Mouse (Mus musculus) CD4-positive naive resting alpha-beta T cell, adult 76 days (primary cell): Measurements from ENCODE around the gene Tmprss3. TPM values are rescaled to one million over a fixed set of nuclear protein-coding genes. Genes with fewer than 3 reads are reported as not detected.

ENCODE experiments used
- total RNA-seq: library from RNA; stranded (reverse); gene quantifications from one replicate; pipeline ENCODE4 v1.2.4, GENCODE M21; 2023

Tmprss3 gene
- total RNA-seq: 0.47 TPM

DNA sequence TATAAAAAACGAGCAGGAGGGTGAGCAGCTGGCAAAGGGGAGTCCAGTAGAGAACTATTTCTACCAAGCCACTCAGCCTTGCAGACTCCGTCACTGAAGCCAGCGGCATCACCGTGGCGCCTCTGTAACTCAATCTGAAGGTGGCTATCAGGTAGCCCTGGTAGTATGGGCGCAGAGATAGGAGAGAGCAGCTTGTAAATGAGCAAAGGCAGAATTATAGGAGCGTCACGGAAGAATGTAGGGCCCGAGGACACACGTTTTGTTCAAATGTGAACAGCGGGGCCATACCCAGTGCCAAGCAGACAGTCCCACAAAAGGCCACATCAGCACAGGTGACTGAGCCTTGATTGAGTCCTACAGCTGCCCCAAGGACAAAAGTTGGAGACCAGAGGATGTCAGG, at the start of gene Tmprss3:
TSS of gene Tmprss3 (minus strand) at position 101 of the 400 bp plus-strand sequence.

DNA sequence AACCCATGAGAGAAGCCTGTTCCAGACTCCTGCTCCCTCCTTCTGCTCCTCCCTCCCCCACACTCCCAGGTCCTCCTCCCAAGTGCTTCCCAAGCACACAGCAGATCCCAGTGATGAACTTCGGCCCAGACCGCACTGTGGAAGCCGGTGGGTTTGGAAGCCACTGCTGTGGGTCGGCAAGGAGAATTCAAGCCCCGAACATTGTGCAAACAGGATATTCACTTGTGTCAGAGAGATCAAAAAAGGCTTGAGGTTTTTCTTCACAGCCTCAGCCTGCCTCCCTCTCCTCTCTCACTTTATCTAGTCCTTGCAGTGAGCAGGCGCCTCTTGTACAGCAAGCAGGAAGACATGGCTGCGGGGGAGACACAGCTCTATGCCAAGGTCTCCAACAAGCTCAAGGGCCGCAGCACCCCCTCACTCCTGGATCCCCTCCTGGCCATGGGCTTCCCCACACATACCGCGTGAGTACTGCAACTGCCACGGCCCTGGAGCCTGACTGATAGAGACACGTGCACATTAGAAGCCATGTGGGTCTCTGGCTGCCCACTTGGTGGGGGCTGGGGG, 9.1 kb upstream of the Tmprss3 start, which contains the start of gene Ubash3a:
TSS of gene Ubash3a (plus strand) at position 103 of the 564 bp plus-strand sequence.

DNA sequence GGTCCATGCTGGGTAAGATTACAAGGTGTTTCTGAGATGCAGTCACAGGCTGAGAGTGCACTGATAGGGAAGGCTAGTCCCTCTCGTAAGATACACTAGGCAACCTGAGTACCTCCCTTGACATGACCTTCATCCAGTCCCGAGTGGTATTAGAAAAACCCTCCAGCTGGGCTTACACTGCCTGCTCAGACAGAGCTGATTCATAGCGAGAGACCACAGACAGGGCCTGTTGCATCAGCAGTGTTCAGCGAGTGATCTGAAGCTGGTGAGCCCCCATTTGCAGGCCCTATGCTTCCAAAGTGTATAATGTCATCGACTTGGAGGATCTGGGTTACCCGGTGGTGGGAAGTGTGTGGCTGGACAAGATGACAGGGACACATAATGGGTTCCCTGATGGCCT, 33.6 kb downstream of the Tmprss3 start, which contains the start of gene Tff1:
TSS of gene Tff1 (minus strand) at position 151 of the 400 bp plus-strand sequence.

DNA sequence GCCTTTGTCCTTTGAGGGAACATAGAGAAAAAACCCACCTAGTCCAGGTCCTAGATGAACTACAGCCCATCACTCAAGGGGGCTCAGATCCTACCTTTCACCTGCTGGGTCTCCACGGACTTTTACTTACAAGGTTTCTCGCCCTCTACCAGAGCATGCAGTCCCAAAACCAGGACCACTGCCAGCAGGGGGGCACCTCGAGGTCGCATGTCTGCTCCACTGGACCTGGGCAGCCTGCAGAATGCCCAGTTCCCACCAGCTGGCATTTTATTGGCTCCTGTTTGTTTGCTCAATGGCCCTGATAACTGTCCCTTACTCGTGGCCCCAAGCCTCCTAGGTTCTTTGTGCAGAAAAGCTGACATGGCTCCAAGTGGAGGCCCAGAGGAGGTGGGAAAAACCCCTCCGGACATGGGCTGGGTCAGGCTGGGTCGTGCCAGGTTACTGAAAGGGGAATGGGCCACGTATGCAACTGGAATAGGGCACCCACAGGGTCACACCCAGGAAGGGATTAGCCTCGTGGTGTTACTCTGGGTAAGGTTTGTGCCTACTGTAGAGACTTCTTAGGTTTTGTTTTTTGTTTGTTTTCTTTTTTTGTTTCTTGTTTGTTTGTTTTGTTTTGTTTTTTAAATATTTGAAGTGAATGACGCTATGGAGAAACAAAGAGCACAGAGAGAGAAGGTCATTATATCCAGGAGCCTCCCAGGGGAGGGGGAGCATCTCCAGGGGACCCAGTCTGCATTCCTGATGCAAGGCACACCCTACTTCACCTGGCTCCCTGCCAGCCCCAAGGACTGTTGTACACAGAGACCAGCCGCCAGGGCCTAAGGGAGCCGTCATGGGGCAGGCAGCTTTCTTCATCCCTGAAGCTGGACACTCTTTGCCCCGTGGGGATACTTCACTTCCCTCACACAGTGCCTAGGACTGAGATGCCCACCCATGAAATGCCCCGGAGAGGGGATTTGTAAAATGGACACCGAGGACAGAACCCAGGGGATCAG, 54.4 kb downstream of the Tmprss3 start, which contains the start of gene Tff2:
TSS of gene Tff2 (minus strand) at position 243 of the 998 bp plus-strand sequence.

DNA sequence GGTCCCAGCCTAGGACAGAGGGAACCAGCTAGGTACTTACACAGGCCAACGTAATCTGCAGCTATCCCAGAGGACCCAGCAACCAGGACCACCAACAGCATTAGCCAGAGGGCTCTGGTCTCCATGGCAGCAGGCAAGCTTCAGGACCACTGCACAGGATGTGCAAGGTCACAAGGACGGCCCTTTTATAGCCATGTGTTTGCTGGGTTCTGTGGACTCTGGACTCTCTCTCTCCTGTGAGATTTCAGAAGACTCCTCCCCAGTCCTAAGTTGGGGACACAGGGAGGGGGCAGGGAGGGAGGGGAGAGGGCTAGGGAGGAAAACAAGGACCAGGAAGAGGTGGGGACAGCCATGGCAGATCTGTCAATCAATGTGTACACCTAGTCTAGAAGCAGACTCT, 69.3 kb downstream of the Tmprss3 start, which contains the start of gene Tff3:
TSS of gene Tff3 (minus strand) at position 195 of the 400 bp plus-strand sequence.

Other genes with a start within 250 kb of the Tmprss3 start
- not detected for gene Umodl1, start 244.3 kb downstream of the Tmprss3 start, total RNA-seq
- 124 TPM for gene Abcg1, start 141.3 kb downstream of the Tmprss3 start, total RNA-seq
- gene Tff3, start 69.3 kb downstream of the Tmprss3 start, total RNA-seq: not detected
- not detected for gene Tff2, start 54.7 kb downstream of the Tmprss3 start, total RNA-seq
- not detected for gene Tff1, start 33.7 kb downstream of the Tmprss3 start, total RNA-seq
- gene Ubash3a, start 8.9 kb upstream of the Tmprss3 start, total RNA-seq: 92.4 TPM
- not detected for gene Rsph1, start 78.4 kb upstream of the Tmprss3 start, total RNA-seq
- 68.3 TPM for gene Slc37a1, start 87.8 kb upstream of the Tmprss3 start, total RNA-seq
- gene Pde9a, start 187.2 kb upstream of the Tmprss3 start, total RNA-seq: 1.2 TPM